Mouse (Mus musculus) C2C12 (cell line): ENCODE results near the gene Il20rb. TPM values are rescaled to one million over a fixed set of nuclear protein-coding genes. Genes with fewer than 3 reads are reported as not detected.

ENCODE experiments used
- H3K27me3 ChIP-seq: one replicate; pipeline ENCODE4 v1.6.1; 2011; ENCODE audit not compliant: control insufficient read depth, insufficient read depth, insufficient read length
- H3K36me3 ChIP-seq: one replicate; pipeline ENCODE4 v1.6.1; 2011; ENCODE audit not compliant: control insufficient read depth, insufficient read depth
- H3K4me3 ChIP-seq: one replicate; pipeline ENCODE4 v1.5.1; 2011; ENCODE audit warnings: mild to moderate bottlenecking, control low read depth; ENCODE audit not compliant: poor library complexity, insufficient read depth, severe bottlenecking
- H3K79me2 ChIP-seq: one replicate; pipeline ENCODE4 v1.6.1; 2011; ENCODE audit not compliant: control insufficient read depth, insufficient read depth
- H3K79me3 ChIP-seq: one replicate; pipeline ENCODE4 v1.6.1; 2011; ENCODE audit warnings: low read depth, control low read depth
- H3ac ChIP-seq: one replicate; pipeline ENCODE3; 2011; ENCODE audit warnings: low read depth; ENCODE audit not compliant: control insufficient read depth, insufficient read length
- CEBPB ChIP-seq: IDR thresholded peaks from one replicate; pipeline ENCODE4 v1.6.1; 2011; ENCODE audit warnings: low read depth, mild to moderate bottlenecking, control low read depth, moderate library complexity
- CTCF ChIP-seq: IDR thresholded peaks from one replicate; pipeline ENCODE4 v1.5.1; 2011; ENCODE audit not compliant: control insufficient read depth, insufficient read depth, insufficient read length
- FOSL1 ChIP-seq: IDR thresholded peaks from one replicate; pipeline ENCODE4 v1.8.0; 2011; ENCODE audit warnings: mild to moderate bottlenecking, low read length; ENCODE audit not compliant: poor library complexity, insufficient read depth, severe bottlenecking
- MAX ChIP-seq: IDR thresholded peaks from one replicate; pipeline ENCODE4 v1.6.1; 2011; ENCODE audit warnings: mild to moderate bottlenecking, control low read depth
- MYOD1 ChIP-seq: IDR thresholded peaks from one replicate; pipeline ENCODE4 v1.6.1; 2011; ENCODE audit warnings: low read depth; ENCODE audit not compliant: control insufficient read depth, insufficient read length
- MYOG ChIP-seq: IDR thresholded peaks from one replicate; pipeline ENCODE4 v1.6.1; 2011; ENCODE audit not compliant: control insufficient read depth, insufficient read length; ENCODE audit errors: extremely low read depth
- USF1 ChIP-seq: IDR thresholded peaks from one replicate; pipeline ENCODE4 v1.6.1; 2011; ENCODE audit warnings: low read depth, mild to moderate bottlenecking, control low read depth, moderate library complexity
- polyA plus RNA-seq: library from polyadenylated mRNA; unstranded; fragments of >200 nt; fragmentation: generic; extraction: Trizol; gene quantifications from one replicate; pipeline ENCODE4 v1.2.1, GENCODE M21; 2012; ENCODE audit warnings: missing spikeins

Il20rb gene
- polyA plus RNA-seq, 1 experiment: 0.35 TPM

GRCm38 (mm10) chr9:100463771-100464170 is 22.8 kb downstream of the Il20rb start:
- Histone ChIP-seq H3ac (no peak overlapping the region), H3K27me3 (no peaks in the 10 kb centered on the region), H3K4me3 (no peak overlapping the region), H3K36me3 (no peaks in the 10 kb centered on the region), H3K79me3 (no peaks in the 10 kb centered on the region), H3K79me2 (no peaks in the 10 kb centered on the region)
- no peak for TF ChIP-seq MYOG
- TF ChIP-seq FOSL1: no peak
- TF ChIP-seq USF1: no peak
- TF ChIP-seq MAX: no peak
- no peak for TF ChIP-seq CEBPB
- TF ChIP-seq MYOD1: no peak
- no peak for TF ChIP-seq CTCF

GRCm38 (mm10) chr9:100462098-100462497 is 24.5 kb downstream of the Il20rb start:
- Histone ChIP-seq H3K36me3 (no peaks in the 10 kb centered on the region), H3K4me3 (no peak overlapping the region), H3K79me3 (no peaks in the 10 kb centered on the region), H3K79me2 (no peaks in the 10 kb centered on the region), H3K27me3 (no peaks in the 10 kb centered on the region), H3ac (no peak overlapping the region)
- TF ChIP-seq CTCF (no peak), MYOD1 (no peak), CEBPB (no peak), FOSL1 (no peak), MYOG (no peak), USF1 (no peak), MAX (no peak)

- H3ac ChIP-seq: no peak overlapping the region
- TF ChIP-seq CEBPB (no peak), MAX (no peak), MYOG (no peak), USF1 (no peak), FOSL1 (no peak), CTCF (no peak), MYOD1 (no peak)
- H3K79me3 ChIP-seq: no peaks in the 10 kb centered on the region
- no peaks in the 10 kb centered on the region for H3K36me3 ChIP-seq
- no peaks in the 10 kb centered on the region for H3K27me3 ChIP-seq
- no peaks in the 10 kb centered on the region for H3K79me2 ChIP-seq
- no peak overlapping the region for H3K4me3 ChIP-seq
Measured at GRCm38 (mm10) chr9:100461671-100462070, 24.9 kb downstream of the Il20rb start.

GRCm38 (mm10) chr9:100460203-100460602 is 26.4 kb downstream of the Il20rb start:
- H3K27me3 ChIP-seq: no peaks in the 10 kb centered on the region
- H3K4me3 ChIP-seq: no peak overlapping the region
- TF ChIP-seq FOSL1 (no peak), MYOD1 (no peak), CEBPB (no peak), MAX (no peak), USF1 (no peak), MYOG (no peak), CTCF (no peak)
- no peaks in the 10 kb centered on the region for H3K79me2 ChIP-seq
- H3K79me3 ChIP-seq: no peaks in the 10 kb centered on the region
- H3K36me3 ChIP-seq: no peaks in the 10 kb centered on the region
- H3ac ChIP-seq: no peak overlapping the region

GRCm38 (mm10) chr9:100457971-100458681 is 28.5 kb downstream of the Il20rb start:
- H3K4me3 ChIP-seq: no peak overlapping the region
- no peak overlapping the region for H3ac ChIP-seq
- no peaks in the 10 kb centered on the region for H3K79me3 ChIP-seq
- H3K79me2 ChIP-seq: no peaks in the 10 kb centered on the region
- TF ChIP-seq CEBPB (no peak), USF1 (no peak), FOSL1 (no peak), CTCF (no peak), MYOG (no peak), MYOD1 (no peak), MAX (no peak)
- H3K36me3 ChIP-seq: no peaks in the 10 kb centered on the region
- H3K27me3 ChIP-seq: no peaks in the 10 kb centered on the region

GRCm38 (mm10) chr9:100454664-100454993 is 32.0 kb downstream of the Il20rb start:
- no peaks in the 10 kb centered on the region for H3K79me3 ChIP-seq
- H3K27me3 ChIP-seq: no peaks in the 10 kb centered on the region
- no peaks in the 10 kb centered on the region for H3K36me3 ChIP-seq
- TF ChIP-seq MAX (no peak), CEBPB (no peak), FOSL1 (no peak), CTCF (no peak), MYOD1 (no peak), MYOG (no peak)
- H3K4me3 ChIP-seq: peak overlapping the region; percentile 11
- H3ac ChIP-seq: peak overlapping the region; percentile 68
- H3K79me2 ChIP-seq: no peaks in the 10 kb centered on the region
